Mouse (Mus musculus): ENCODE measurements around the gene Shisa9. TPM values are rescaled to one million over a fixed set of nuclear protein-coding genes. Genes with fewer than 3 reads are reported as not detected.
"Not testable (repeated sequence)": the region's sequence is repeated elsewhere in the genome, so short reads cannot be mapped to it uniquely, and the experiment has no call there.

Gene Shisa9
- 2.9 and 3.7 TPM in 2 replicates for polyA plus RNA-seq (2012; ENCODE audit: insufficient read depth, insufficient read length, missing spikeins)

GRCm38 (mm10) chr16:11983616-11984270 lies at the start of gene Shisa9:
TSS of gene Shisa9 (plus strand) at chr16:11984113.
- peak within 1 kb of the TSS; percentile 67 for H3K4me3 ChIP-seq (ENCODE audit: insufficient read depth, low read length)
- H3K27ac ChIP-seq (ENCODE audit: insufficient read depth, low read depth, low read length) = no peak within 1 kb of the TSS
- H3K4me1 ChIP-seq (ENCODE audit: control insufficient read depth, insufficient read depth, low read length) = peaks cover 11% of the 10 kb centered on the region; the same call in 1 of the 2 replicates
- no peak for TF ChIP-seq POLR2A (IDR thresholded peaks at IDR 0.05; ENCODE audit: borderline replicate concordance, low read depth, low read length)
- TF ChIP-seq CTCF (IDR thresholded peaks at IDR 0.05; ENCODE audit: low read depth, low read length) = no peak

GRCm38 (mm10) chr16:11940477-11940876 lies 43.4 kb upstream of the Shisa9 start:
- no peak for TF ChIP-seq CTCF (IDR thresholded peaks at IDR 0.05; ENCODE audit: low read depth, low read length)
- TF ChIP-seq POLR2A (IDR thresholded peaks at IDR 0.05; ENCODE audit: borderline replicate concordance, low read depth, low read length) = no peak
- no peak overlapping the region for H3K27ac ChIP-seq (ENCODE audit: insufficient read depth, low read depth, low read length)

GRCm38 (mm10) chr16:11960691-11961090 lies 23.2 kb upstream of the Shisa9 start:
- no peak for TF ChIP-seq POLR2A (IDR thresholded peaks at IDR 0.05; ENCODE audit: borderline replicate concordance, low read depth, low read length)
- TF ChIP-seq CTCF (IDR thresholded peaks at IDR 0.05; ENCODE audit: low read depth, low read length) = no peak
- Histone ChIP-seq H3K4me1 (ENCODE audit: control insufficient read depth, insufficient read depth, low read length) (no peaks in the 10 kb centered on the region), H3K4me3 (ENCODE audit: insufficient read depth, low read length) (no peak overlapping the region), H3K27ac (ENCODE audit: insufficient read depth, low read depth, low read length) (no peak overlapping the region)

More at GRCm38 (mm10) chr16:11940477-11940876, 43.4 kb upstream of the Shisa9 start:
- no peaks in the 10 kb centered on the region for H3K4me1 ChIP-seq (ENCODE audit: control insufficient read depth, insufficient read depth, low read length)
- H3K4me3 ChIP-seq (ENCODE audit: insufficient read depth, low read length) = no peak overlapping the region

- TF ChIP-seq CTCF (IDR thresholded peaks at IDR 0.05; ENCODE audit: low read depth, low read length) = no peak
- TF ChIP-seq POLR2A (IDR thresholded peaks at IDR 0.05; ENCODE audit: borderline replicate concordance, low read depth, low read length) = no peak
- Histone ChIP-seq H3K27ac (ENCODE audit: insufficient read depth, low read depth, low read length) (no peak overlapping the region), H3K4me3 (ENCODE audit: insufficient read depth, low read length) (no peak overlapping the region), H3K4me1 (ENCODE audit: control insufficient read depth, insufficient read depth, low read length) (no peaks in the 10 kb centered on the region)
These were observed 17.9 kb upstream of the Shisa9 start for GRCm38 (mm10) chr16:11966041-11966440.

- not testable (repeated sequence) for H3K4me3 ChIP-seq (ENCODE audit: insufficient read depth, low read length); H3K27ac ChIP-seq (ENCODE audit: insufficient read depth, low read depth, low read length); H3K4me1 ChIP-seq (ENCODE audit: control insufficient read depth, insufficient read depth, low read length)
These were observed 17.1 kb upstream of the Shisa9 start for GRCm38 (mm10) chr16:11966810-11967209.

- Histone ChIP-seq H3K27ac (ENCODE audit: insufficient read depth, low read depth, low read length) (no peak overlapping the region), H3K4me1 (ENCODE audit: control insufficient read depth, insufficient read depth, low read length) (no peaks in the 10 kb centered on the region), H3K4me3 (ENCODE audit: insufficient read depth, low read length) (no peak overlapping the region)
- no peak for TF ChIP-seq CTCF (IDR thresholded peaks at IDR 0.05; ENCODE audit: low read depth, low read length)
These were observed 16.3 kb upstream of the Shisa9 start for GRCm38 (mm10) chr16:11967579-11967978.

- H3K27ac ChIP-seq (ENCODE audit: insufficient read depth, low read depth, low read length) = no peak overlapping the region
- no peaks in the 10 kb centered on the region for H3K4me1 ChIP-seq (ENCODE audit: control insufficient read depth, insufficient read depth, low read length)
- TF ChIP-seq CTCF (IDR thresholded peaks at IDR 0.05; ENCODE audit: low read depth, low read length) (no peak), POLR2A (IDR thresholded peaks at IDR 0.05; ENCODE audit: borderline replicate concordance, low read depth, low read length) (no peak)
- H3K4me3 ChIP-seq (ENCODE audit: insufficient read depth, low read length) = no peak overlapping the region
These were observed 10.2 kb upstream of the Shisa9 start for GRCm38 (mm10) chr16:11973707-11974106.

- H3K27ac ChIP-seq (ENCODE audit: insufficient read depth, low read depth, low read length) = no peak overlapping the region
- no peak overlapping the region for H3K4me3 ChIP-seq (ENCODE audit: insufficient read depth, low read length)
- no peak for TF ChIP-seq CTCF (IDR thresholded peaks at IDR 0.05; ENCODE audit: low read depth, low read length)
- no peak for TF ChIP-seq POLR2A (IDR thresholded peaks at IDR 0.05; ENCODE audit: borderline replicate concordance, low read depth, low read length)
- H3K4me1 ChIP-seq (ENCODE audit: control insufficient read depth, insufficient read depth, low read length) = no peaks in the 10 kb centered on the region
These were observed 7.2 kb upstream of the Shisa9 start for GRCm38 (mm10) chr16:11976737-11977136.

- H3K4me1 ChIP-seq (ENCODE audit: control insufficient read depth, insufficient read depth, low read length) = peaks cover 11% of the 10 kb centered on the region; the same call in 1 of the 2 replicates
- no peak overlapping the region for H3K4me3 ChIP-seq (ENCODE audit: insufficient read depth, low read length)
- no peak overlapping the region for H3K27ac ChIP-seq (ENCODE audit: insufficient read depth, low read depth, low read length)
- no peak for TF ChIP-seq POLR2A (IDR thresholded peaks at IDR 0.05; ENCODE audit: borderline replicate concordance, low read depth, low read length)
- peak; percentile 33; the same call in 1 of the 2 replicates for TF ChIP-seq CTCF (IDR thresholded peaks at IDR 0.05; ENCODE audit: low read depth, low read length)
These were observed 3.1 kb upstream of the Shisa9 start for GRCm38 (mm10) chr16:11980764-11981163.

GRCm38 (mm10) chr16:11983106-11983615 lies 752 bp upstream of the Shisa9 start:
- TF ChIP-seq POLR2A (IDR thresholded peaks at IDR 0.05; ENCODE audit: borderline replicate concordance, low read depth, low read length) = no peak
- Histone ChIP-seq H3K4me1 (ENCODE audit: control insufficient read depth, insufficient read depth, low read length) (peaks cover 11% of the 10 kb centered on the region; the same call in 1 of the 2 replicates), H3K27ac (ENCODE audit: insufficient read depth, low read depth, low read length) (no peak overlapping the region), H3K4me3 (ENCODE audit: insufficient read depth, low read length) (peak overlapping the region; percentile 67)
